Mouse (Mus musculus) ES-E14 (cell line): ENCODE measurements around the gene 1810055G02Rik. TPM values are rescaled to one million over a fixed set of nuclear protein-coding genes. Genes with fewer than 3 reads are reported as not detected.

ENCODE experiments used
- DNase-seq: peaks from one replicate; pipeline ENCODE4 v3.0.0-alpha.2; 2013; ENCODE audit warnings: low read depth, low spot score
- H3K27ac ChIP-seq: 2 replicates; pipeline ENCODE4 v1.5.1; 2012; ENCODE audit warnings: low read depth, mild to moderate bottlenecking, low read length, moderate library complexity, mixed read lengths; ENCODE audit not compliant: poor library complexity, insufficient read depth, severe bottlenecking
- H3K36me3 ChIP-seq: 2 replicates; pipeline ENCODE4 v1.6.1; 2012; ENCODE audit warnings: mild to moderate bottlenecking, low read length, moderate library complexity, mixed read lengths; ENCODE audit not compliant: control insufficient read depth, poor library complexity, insufficient read depth, severe bottlenecking
- H3K4me1 ChIP-seq, 2 experiments: fragments of 150-350 bp in 1 of 2; sonication (generic) in 1 of 2; 2 replicates each; pipeline ENCODE4 v1.6.1; 2012; ENCODE audit warnings: low read length in 2 of 2, mild to moderate bottlenecking in 1 of 2, mixed read lengths in 1 of 2; ENCODE audit not compliant: control insufficient read depth in 2 of 2, insufficient read depth in 2 of 2, poor library complexity in 1 of 2
- H3K4me3 ChIP-seq, 2 experiments: fragments of 150-350 bp in 1 of 2; sonication (generic) in 1 of 2; 2 replicates each; pipeline ENCODE4 v1.5.1; 2012; ENCODE audit warnings: low read length in 2 of 2, low read depth in 1 of 2, mild to moderate bottlenecking in 1 of 2, mixed read lengths in 1 of 2; ENCODE audit not compliant: insufficient read depth in 1 of 2, poor library complexity in 1 of 2, severe bottlenecking in 1 of 2
- H3K9ac ChIP-seq: 2 replicates; pipeline ENCODE4 v1.6.1; 2012; ENCODE audit warnings: low read depth, mild to moderate bottlenecking, low read length, mixed read lengths; ENCODE audit not compliant: poor library complexity, insufficient read depth, severe bottlenecking
- H3K9me3 ChIP-seq: fragments of 150-350 bp; sonication (generic); 2 replicates; pipeline ENCODE4 v1.6.1; 2012; ENCODE audit warnings: low read depth, mild to moderate bottlenecking, low read length; ENCODE audit not compliant: control insufficient read depth, insufficient read depth
- CHD2 ChIP-seq: IDR thresholded peaks from 2 replicates; pipeline ENCODE4 v1.6.1; 2014; ENCODE audit warnings: mild to moderate bottlenecking, low read depth, low read length, inconsistent platforms
- HCFC1 ChIP-seq: IDR thresholded peaks from 2 replicates; pipeline ENCODE4 v1.6.1; 2012; ENCODE audit warnings: low read length, inconsistent platforms, borderline replicate concordance; ENCODE audit not compliant: insufficient read depth
- MAFK ChIP-seq: IDR thresholded peaks from 2 replicates; pipeline ENCODE4 v1.6.1; 2014; ENCODE audit warnings: mild to moderate bottlenecking, low read depth, low read length, inconsistent platforms; ENCODE audit not compliant: insufficient read depth
- ZC3H11A ChIP-seq: IDR thresholded peaks from 2 replicates; pipeline ENCODE4 v1.6.1; 2012; ENCODE audit warnings: low read depth, mild to moderate bottlenecking, inconsistent platforms, low read length, borderline replicate concordance
- ZNF384 ChIP-seq: IDR thresholded peaks from 2 replicates; pipeline ENCODE4 v1.6.1; 2012; ENCODE audit warnings: low read depth, low read length, inconsistent platforms
- in situ Hi-C, 2 experiments: fragments of 600-800 bp; cut with MboI; formaldehyde crosslinking; loops; one replicate each; pipeline ENCODE4 v1.15.1; 2025; ENCODE audit warnings: low sequenced_read_pairs in 2 of 2, inconsistent platforms in 1 of 2; ENCODE audit not compliant: unreplicated experiment in 2 of 2
- total RNA-seq: library from RNA; depleted of rRNA; stranded (reverse); fragments of 300-350 nt; gene quantifications from 2 replicates; pipeline ENCODE4 v1.2.3, GENCODE M21; 2012

The 1810055G02Rik gene
- total RNA-seq, 1 experiment, result 31.4 TPM

DNA sequence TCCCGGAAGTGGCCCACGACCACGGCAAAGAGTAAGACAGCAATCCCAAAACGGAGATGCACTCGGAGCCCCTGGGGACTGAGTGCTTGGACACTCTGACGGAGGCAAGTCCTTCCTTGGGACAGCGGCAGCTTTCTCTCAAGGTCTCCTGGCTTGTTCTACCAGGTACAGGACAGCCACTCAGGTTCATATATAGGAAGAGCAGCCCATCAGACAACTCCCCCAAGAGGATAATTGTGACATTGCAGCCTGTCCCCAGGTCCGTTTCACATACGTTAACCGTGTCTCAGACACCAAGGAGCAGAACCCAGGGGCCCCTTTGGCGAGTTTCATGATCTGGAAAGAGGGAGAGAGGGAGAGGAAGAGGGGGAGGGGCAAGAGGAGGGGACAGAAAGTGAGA, 40.1 kb upstream of the 1810055G02Rik start:
- Histone ChIP-seq H3K4me3 (no peak overlapping the region), H3K4me1 (peaks cover 5 to 15% of the 10 kb centered on the region in 2 experiments; a peak in 3 of 4 replicates), H3K9me3 (no peaks in the 10 kb centered on the region), H3K27ac (no peak overlapping the region), H3K36me3 (0 out of 2 replicates have a peak, but pooled peaks cover 3% of the 10 kb centered on the region), H3K9ac (no peak overlapping the region)
- no peak for DNase-seq
- TF ChIP-seq ZNF384 (no peak), HCFC1 (no peak), CHD2 (no peak), ZC3H11A (no peak), MAFK (no peak)
- in situ Hi-C loops, result no loop called here

GRCm38 (mm10) chr19:3668551-3668950, 39.5 kb upstream of the 1810055G02Rik start:
- DNase-seq, result no peak
- Histone ChIP-seq H3K9me3 (no peaks in the 10 kb centered on the region), H3K27ac (no peak overlapping the region), H3K4me1 (peaks cover 5 to 15% of the 10 kb centered on the region in 2 experiments; a peak in 3 of 4 replicates), H3K36me3 (0 out of 2 replicates have a peak, but pooled peaks cover 3% of the 10 kb centered on the region), H3K9ac (no peak overlapping the region), H3K4me3 (no peak overlapping the region)
- in situ Hi-C loops, result no loop called here
- TF ChIP-seq ZC3H11A, result no peak
- no peak for TF ChIP-seq ZNF384
- no peak for TF ChIP-seq MAFK
- no peak for TF ChIP-seq HCFC1
- TF ChIP-seq CHD2, result no peak

- no peak overlapping the region for H3K4me3 ChIP-seq
- TF ChIP-seq CHD2 (no peak), ZNF384 (no peak), HCFC1 (no peak), ZC3H11A (no peak), MAFK (no peak)
- peaks cover 3% of the 10 kb centered on the region; the same call in 1 of the 2 replicates for H3K36me3 ChIP-seq
- H3K9me3 ChIP-seq, result no peaks in the 10 kb centered on the region
- no peak overlapping the region for H3K9ac ChIP-seq
- no peak overlapping the region for H3K27ac ChIP-seq
- in situ Hi-C loops, result no loop called here
- no peak for DNase-seq
- H3K4me1 ChIP-seq, result peaks cover 5 to 15% of the 10 kb centered on the region in 2 experiments; a peak in 3 of 4 replicates
Observed at GRCm38 (mm10) chr19:3669100-3669499, 39.0 kb upstream of the 1810055G02Rik start.

DNA sequence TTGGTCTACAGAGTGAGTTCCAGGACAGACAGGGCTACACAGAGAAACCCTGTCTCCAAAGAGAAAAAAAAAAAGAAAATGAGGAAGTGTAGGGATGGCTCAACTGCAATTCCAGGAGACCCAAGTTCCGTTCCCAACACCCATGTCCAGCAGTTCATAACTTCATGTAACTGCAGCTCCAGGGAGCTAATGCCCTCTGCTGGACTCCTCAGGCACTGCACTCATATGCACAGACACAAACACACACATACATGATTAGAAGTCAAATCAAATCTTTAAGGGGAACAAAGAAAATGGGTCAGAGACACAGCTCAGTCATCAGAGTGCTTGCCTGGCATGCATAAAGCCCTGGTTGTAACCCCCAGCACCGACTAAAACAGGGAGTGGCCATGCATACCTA, 34.9 kb upstream of the 1810055G02Rik start:
- in situ Hi-C loops, result no loop called here
- Histone ChIP-seq H3K27ac (no peak overlapping the region), H3K4me1 (peaks cover 5 to 14% of the 10 kb centered on the region in 2 experiments; a peak in 2 of 4 replicates), H3K9me3 (no peaks in the 10 kb centered on the region), H3K4me3 (no peak overlapping the region), H3K9ac (no peak overlapping the region), H3K36me3 (peaks cover 3% of the 10 kb centered on the region; the same call in 1 of the 2 replicates)
- no peak for DNase-seq
- TF ChIP-seq ZC3H11A (no peak), HCFC1 (no peak), ZNF384 (no peak), MAFK (no peak), CHD2 (no peak)
